Mouse (Mus musculus): ENCODE measurements around the gene Esp31.

DNA sequence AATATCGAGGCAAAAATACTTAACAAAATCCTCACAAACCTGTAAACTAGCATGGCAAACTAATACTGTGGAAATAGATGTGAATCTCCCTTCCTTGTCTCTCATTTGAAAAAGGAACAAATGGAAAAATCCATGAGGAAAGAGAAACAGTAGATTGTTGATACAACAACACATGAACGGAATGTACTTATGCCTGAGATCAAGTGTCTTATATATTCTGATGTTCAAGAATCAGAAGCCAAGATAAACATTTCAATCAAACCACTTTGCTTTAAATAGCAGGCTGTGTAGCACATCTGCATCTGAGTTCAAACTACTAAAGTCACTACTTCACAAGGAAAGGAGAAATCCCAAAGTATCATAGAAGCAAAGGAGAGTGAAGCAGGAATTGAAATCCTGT is at the start of gene Esp31:
- no peak for TF ChIP-seq CTCF (IDR thresholded peaks at IDR 0.05; ENCODE audit: low read depth)
- TF ChIP-seq EP300 (IDR thresholded peaks at IDR 0.05; ENCODE audit: low read depth) = no peak
